In the genomic region with DNA sequence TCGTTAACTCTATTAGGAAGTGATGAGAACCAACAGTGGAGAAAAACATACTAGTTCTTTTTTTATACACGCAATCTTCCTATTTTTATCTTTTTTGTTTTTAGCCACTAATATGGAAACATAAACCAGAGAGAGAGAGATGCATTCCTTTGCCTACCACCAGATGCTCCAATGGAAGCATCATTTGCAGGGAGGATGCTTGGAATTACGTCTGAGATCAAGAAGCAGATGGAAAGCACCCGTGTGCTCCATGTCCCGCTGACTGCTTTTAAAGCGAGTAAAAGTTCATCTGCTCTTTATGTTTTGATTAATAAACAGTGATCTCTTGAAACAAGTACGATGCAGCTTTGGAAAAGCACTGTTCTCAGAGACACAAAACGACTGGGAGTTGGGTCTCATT, we compare ENCODE assay signal across 12 mouse cellular contexts. TPM values are rescaled to one million over a fixed set of nuclear protein-coding genes. Genes with fewer than 3 reads are reported as not detected.
DNase-seq lines count a peak whose midpoint lies in the region; TF ChIP-seq lines count a peak whose summit lies in the region.
"Had no signal": no experiment of that assay in that cellular context is flagged by ENCODE, and none has a peak within 500 bp of the region (broad histone marks: within the 10 kb centered on the region; RNA-seq: fewer than 3 reads in every experiment).

No protein-coding gene starts in this region.

- peak; percentile 20 for DNase-seq in cerebellum, adult 11-12 months
- no peak for DNase-seq in cerebellum, adult 11 months
- DNase-seq in cerebellum, adult 9-11 months: peak; percentile 28
- DNase-seq in cerebellum, postnatal 10 days: no peak
- peak; percentile 79 for DNase-seq in brain, adult 2 months (ENCODE audit: low read depth, low spot score)
- DNase-seq in brain, embryonic 14.5 days (ENCODE audit: low read depth): peak; percentile 27
- DNase-seq in ovary, postnatal 10 days (ENCODE audit: low spot score): no peak
- DNase-seq: adrenal gland, adult 2 months; adrenal gland, postnatal 10 days; adrenal gland, postnatal 25 days; embryo, embryonic 11 days; gastrocnemius, adult 2 months had no signal

- no peak for TF ChIP-seq POLR2A in brain, embryonic 14.5 days (IDR thresholded peaks at IDR 0.05; ENCODE audit: borderline replicate concordance, extremely low read depth, insufficient read depth, insufficient read length, poor library complexity, severe bottlenecking)

- no peak for TF ChIP-seq CTCF in brain, embryonic 14.5 days (IDR thresholded peaks at IDR 0.05; ENCODE audit: borderline replicate concordance, extremely low read depth, insufficient read depth, insufficient read length)

RNA-seq across cellular contexts. Expression of a gene that starts 24.6 kb away (rescaled TPM):
- 9.5 and 14.5 TPM in 2 replicates for polyA plus RNA-seq in brain, embryonic 14.5 days (2012; rRNA removed)

Comparison
In these comparisons a context has a peak if more than half of its experiments do, and no peak if none do; other contexts are left out.
1. DNase-seq: peak in cerebellum, adult 11-12 months (single experiment), cerebellum, adult 9-11 months (single experiment), brain, adult 2 months (single experiment) and brain, embryonic 14.5 days (single experiment); none in cerebellum, adult 11 months (single experiment), cerebellum, postnatal 10 days (0 of 2) and ovary, postnatal 10 days (single experiment).